10 mouse cellular contexts compared by ENCODE assay signal in the genomic region with DNA sequence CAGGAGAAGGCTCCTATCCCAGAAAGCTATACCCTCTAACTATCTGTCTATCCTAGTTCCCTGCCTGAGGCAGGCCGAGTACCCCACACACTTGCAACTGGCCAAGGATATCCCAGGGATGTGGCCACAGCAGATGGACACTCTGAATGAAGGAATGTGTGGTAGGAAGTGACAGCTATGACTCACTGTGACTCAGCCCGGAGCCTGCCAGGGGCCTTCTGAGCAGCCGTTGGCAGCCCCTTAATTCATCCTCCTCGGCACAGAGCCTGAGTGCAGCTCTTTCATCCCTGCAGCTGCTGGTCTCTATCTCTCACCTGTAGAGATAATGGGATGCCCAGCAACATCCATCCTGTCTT.
DNase-seq lines count a peak whose midpoint lies in the region; ATAC-seq lines count a peak whose summit lies in the region.
"Had no signal": no experiment of that assay in that cellular context is flagged by ENCODE, and none has a peak within 500 bp of the region (broad histone marks: within the 10 kb centered on the region; RNA-seq: fewer than 3 reads in every experiment).

No protein-coding gene starts in this region.

- no peaks in the 10 kb centered on the region for H3K27me3 ChIP-seq in forebrain, embryonic 14.5 days (replicated peaks; ENCODE audit: control insufficient read depth, insufficient read depth, low read length)
- H3K27me3 ChIP-seq in liver, embryonic 12.5 days (replicated peaks) = no peaks in the 10 kb centered on the region
- H3K27me3 ChIP-seq: liver, embryonic 15.5 days had no signal

- no peak overlapping the region for H3K9ac ChIP-seq in forebrain, embryonic 14.5 days (ENCODE audit: low read length)
- H3K9ac ChIP-seq in liver, embryonic 12.5 days = no peak overlapping the region
- H3K9ac ChIP-seq: liver, embryonic 15.5 days had no signal

- no peaks in the 10 kb centered on the region for H3K9me3 ChIP-seq in forebrain, embryonic 14.5 days (replicated peaks; ENCODE audit: control insufficient read depth, low read length)
- no peaks in the 10 kb centered on the region for H3K9me3 ChIP-seq in liver, embryonic 12.5 days (replicated peaks)
- H3K9me3 ChIP-seq: liver, embryonic 15.5 days had no signal

- WGBS in forebrain, embryonic 14.5 days = 79% methylated on average over 4 of the region's 4 CpGs
- WGBS in liver, embryonic 12.5 days (ENCODE audit: insufficient replicate concordance) = 29% methylated on average over 4 of the region's 4 CpGs

- no peak overlapping the region for H3K4me3 ChIP-seq in forebrain, embryonic 14.5 days (ENCODE audit: low read depth, low read length)
- no peak overlapping the region for H3K4me3 ChIP-seq in liver, embryonic 12.5 days
- H3K4me3 ChIP-seq: liver, embryonic 15.5 days had no signal

- ATAC-seq in forebrain, embryonic 14.5 days = no peak
- no peak; the same call in 1 of the 2 replicates for ATAC-seq in liver, embryonic 12.5 days

- H3K36me3 ChIP-seq in forebrain, embryonic 14.5 days (ENCODE audit: control insufficient read depth, insufficient read depth, low read length) = no peaks in the 10 kb centered on the region
- no peaks in the 10 kb centered on the region for H3K36me3 ChIP-seq in liver, embryonic 12.5 days
- H3K36me3 ChIP-seq: liver, embryonic 15.5 days had no signal

- H3K4me2 ChIP-seq in forebrain, embryonic 14.5 days (ENCODE audit: low read length) = no peak overlapping the region
- H3K4me2 ChIP-seq in liver, embryonic 12.5 days = no peak overlapping the region
- H3K4me2 ChIP-seq: liver, embryonic 15.5 days had no signal

- peak; percentile 16 for DNase-seq in cerebellum, adult 11 months
- DNase-seq in cerebellum, postnatal 4 days (ENCODE audit: low spot score in 2 of 2) = no peak
- DNase-seq in adrenal gland, adult (ENCODE audit: inconsistent age in 2 of 2, low spot score in 1 of 2) = peak; percentile 93 to 95
- DNase-seq in frontal cortex, postnatal 36 days (ENCODE audit: low spot score in 2 of 2) = peak; percentile 53 to 57
- peak; percentile 64 for DNase-seq in lung, postnatal 14 days
- no peak for DNase-seq in forebrain, embryonic 14.5 days (ENCODE audit: low spot score)
- DNase-seq in embryo, embryonic 11 days = no peak
- DNase-seq: kidney, adult 8-10 months had no signal

- H3K4me1 ChIP-seq in forebrain, embryonic 14.5 days (ENCODE audit: control insufficient read depth, insufficient read depth, low read length) = peaks cover 1% of the 10 kb centered on the region
- peaks cover 15% of the 10 kb centered on the region for H3K4me1 ChIP-seq in liver, embryonic 12.5 days

- H3K27ac ChIP-seq in forebrain, embryonic 14.5 days (ENCODE audit: low read depth, low read length) = no peak overlapping the region
- no peak overlapping the region for H3K27ac ChIP-seq in liver, embryonic 12.5 days
- H3K27ac ChIP-seq: liver, embryonic 15.5 days had no signal

Comparison
In these comparisons a context has a peak if more than half of its experiments do, and no peak if none do; other contexts are left out.
1. DNase-seq: peak in cerebellum, adult 11 months (single experiment), adrenal gland, adult (2 of 2), frontal cortex, postnatal 36 days (2 of 2) and lung, postnatal 14 days (single experiment); none in cerebellum, postnatal 4 days (0 of 2), forebrain, embryonic 14.5 days (single experiment) and embryo, embryonic 11 days (single experiment).